Mouse (Mus musculus) liver, embryonic 14.5 days (tissue): Measurements from ENCODE around the gene Fbxo36. TPM values are rescaled to one million over a fixed set of nuclear protein-coding genes. Genes with fewer than 3 reads are reported as not detected.

Experiments
- ATAC-seq: fragments of 200-750 bp; cut with Nextera tagmentation; 2 replicates; pipeline ENCODE4 v1.8.0; 2017; ENCODE audit warnings: moderate number of reproducible peaks, mild to moderate bottlenecking, moderate library complexity; ENCODE audit not compliant: insufficient read depth
- DNase-seq, 3 experiments: peaks; one replicate each; pipeline ENCODE4 v3.0.0-alpha.2; 2012 to 2013; ENCODE audit warnings: low read depth in 3 of 3, low spot score in 3 of 3
- H3K27ac ChIP-seq: fragments of 300-500 bp; sonication (generic); 2 replicates; pipeline ENCODE4 v1.5.1; 2014; ENCODE audit warnings: moderate library complexity, mild to moderate bottlenecking, control low read depth, inconsistent platforms
- H3K27me3 ChIP-seq: fragments of 300-500 bp; sonication (generic); 2 replicates; pipeline ENCODE4 v1.6.1; 2014; ENCODE audit warnings: mild to moderate bottlenecking, low read length, moderate library complexity; ENCODE audit not compliant: control insufficient read depth, insufficient read depth
- H3K36me3 ChIP-seq: fragments of 300-500 bp; sonication (generic); replicated peaks from 2 replicates; pipeline ENCODE4 v1.6.1; 2014; ENCODE audit warnings: low read depth; ENCODE audit not compliant: control insufficient read depth, insufficient read depth
- H3K4me1 ChIP-seq, 2 experiments: fragments of 200-500 bp in 1 of 2; fragments of 300-500 bp in 1 of 2; sonication (generic) in 1 of 2; replicated peaks; 2 replicates each; pipeline ENCODE4 v1.6.1; 2012 to 2014; ENCODE audit warnings: antibody characterized with exemption in 1 of 2, inconsistent platforms in 1 of 2, low read length in 1 of 2; ENCODE audit not compliant: control insufficient read depth in 2 of 2, insufficient read depth in 2 of 2
- H3K4me2 ChIP-seq: fragments of 300-500 bp; sonication (generic); 2 replicates; pipeline ENCODE4 v1.6.1; 2014; ENCODE audit warnings: low read depth, mild to moderate bottlenecking, control low read depth, moderate library complexity
- H3K4me3 ChIP-seq, 2 experiments: fragments of 200-500 bp in 1 of 2; fragments of 300-500 bp in 1 of 2; sonication (generic) in 1 of 2; 2 replicates each; pipeline ENCODE4 v1.5.1; 2012 to 2014; ENCODE audit warnings: low read depth in 2 of 2, low read length in 2 of 2, mild to moderate bottlenecking in 2 of 2, control low read depth in 1 of 2, inconsistent platforms in 1 of 2, moderate library complexity in 1 of 2; ENCODE audit not compliant: insufficient read depth in 1 of 2
- H3K9ac ChIP-seq: fragments of 300-500 bp; sonication (generic); replicated peaks from 2 replicates; pipeline ENCODE4 v1.6.1; 2014; ENCODE audit warnings: mild to moderate bottlenecking, control low read depth, moderate library complexity
- H3K9me3 ChIP-seq: fragments of 300-500 bp; sonication (generic); 2 replicates; pipeline ENCODE4 v1.6.1; 2016; ENCODE audit warnings: low read length, mixed read lengths; ENCODE audit not compliant: control insufficient read depth
- CTCF ChIP-seq: IDR thresholded peaks from 2 replicates; pipeline ENCODE4 v1.5.1; 2016; ENCODE audit warnings: antibody characterized with exemption, low read depth, control low read depth
- EP300 ChIP-seq: IDR thresholded peaks from 2 replicates; pipeline ENCODE4 v1.6.1; 2016; ENCODE audit warnings: antibody characterized with exemption, low read depth
- WGBS: fragments of 180-500 bp; shearing (Covaris S2); extraction: QIAGEN DNeasy Blood & Tissue Kit; methylation state at CpG from one replicate; pipeline ENCODE4 v1.1.7; 2014; ENCODE audit not compliant: insufficient replicate concordance; 5-methylcytosine and 5-hydroxymethylcytosine counted together
- polyA plus RNA-seq, 2 experiments: library from polyadenylated mRNA; depleted of rRNA in 1 of 2; stranded (reverse) in 1 of 2; unstranded in 1 of 2; fragments of >200 nt; fragmentation: Nextera tagmentation in 1 of 2; extraction: Ambion mirVana in 1 of 2; gene quantifications; 2 replicates each; pipeline versions ENCODE4 v1.2.1 to v1.2.3; 2012 to 2014

Fbxo36 gene
- polyA plus RNA-seq, 2 experiments: 4.0 to 9.0 TPM

DNA sequence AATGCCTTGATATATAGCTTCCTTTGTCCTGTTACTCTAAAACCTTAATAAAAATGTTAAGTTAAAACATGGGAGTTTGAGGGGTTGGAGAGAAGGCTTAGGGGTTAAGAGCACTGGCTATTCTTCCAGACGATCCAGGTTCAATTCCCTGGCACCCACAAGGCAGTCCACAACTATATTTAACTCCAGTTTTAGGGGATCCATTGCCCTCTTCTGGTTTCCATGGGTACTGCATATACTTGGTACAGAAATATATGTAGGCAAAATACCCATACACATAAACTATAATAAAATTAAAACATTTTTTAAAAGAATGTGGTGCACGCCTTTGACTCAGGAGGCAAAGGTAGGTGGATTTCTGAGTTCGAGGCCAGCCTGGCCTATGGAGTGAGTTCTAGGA lies 45.5 kb downstream of the Fbxo36 start:
- no peak overlapping the region for H3K4me2 ChIP-seq
- no peak overlapping the region for H3K27ac ChIP-seq
- ATAC-seq: no peak
- H3K9ac ChIP-seq: no peak overlapping the region
- no peak overlapping the region for H3K4me3 ChIP-seq
- TF ChIP-seq CTCF (peak; percentile 33), EP300 (no peak)
- no peak for DNase-seq
- no peaks in the 10 kb centered on the region for H3K4me1 ChIP-seq
- no peaks in the 10 kb centered on the region for H3K27me3 ChIP-seq
- H3K9me3 ChIP-seq: no peaks in the 10 kb centered on the region
- H3K36me3 ChIP-seq: no peaks in the 10 kb centered on the region
- WGBS: 54% methylated on average over 3 of the region's 3 CpGs

- TF ChIP-seq CTCF: peak; percentile 53
- TF ChIP-seq EP300: no peak
- H3K4me1 ChIP-seq: no peaks in the 10 kb centered on the region
- H3K27me3 ChIP-seq: no peaks in the 10 kb centered on the region
- ATAC-seq (no peak), DNase-seq (no peak)
- no peaks in the 10 kb centered on the region for H3K36me3 ChIP-seq
- 62% methylated on average over 6 of the region's 6 CpGs for WGBS
- H3K9me3 ChIP-seq: no peaks in the 10 kb centered on the region
- H3K4me3 ChIP-seq: no peak overlapping the region
- H3K4me2 ChIP-seq: no peak overlapping the region
- no peak overlapping the region for H3K27ac ChIP-seq
- H3K9ac ChIP-seq: no peak overlapping the region
These were observed 46.3 kb downstream of the Fbxo36 start for GRCm38 (mm10) chr1:84885921-84886320.

DNA sequence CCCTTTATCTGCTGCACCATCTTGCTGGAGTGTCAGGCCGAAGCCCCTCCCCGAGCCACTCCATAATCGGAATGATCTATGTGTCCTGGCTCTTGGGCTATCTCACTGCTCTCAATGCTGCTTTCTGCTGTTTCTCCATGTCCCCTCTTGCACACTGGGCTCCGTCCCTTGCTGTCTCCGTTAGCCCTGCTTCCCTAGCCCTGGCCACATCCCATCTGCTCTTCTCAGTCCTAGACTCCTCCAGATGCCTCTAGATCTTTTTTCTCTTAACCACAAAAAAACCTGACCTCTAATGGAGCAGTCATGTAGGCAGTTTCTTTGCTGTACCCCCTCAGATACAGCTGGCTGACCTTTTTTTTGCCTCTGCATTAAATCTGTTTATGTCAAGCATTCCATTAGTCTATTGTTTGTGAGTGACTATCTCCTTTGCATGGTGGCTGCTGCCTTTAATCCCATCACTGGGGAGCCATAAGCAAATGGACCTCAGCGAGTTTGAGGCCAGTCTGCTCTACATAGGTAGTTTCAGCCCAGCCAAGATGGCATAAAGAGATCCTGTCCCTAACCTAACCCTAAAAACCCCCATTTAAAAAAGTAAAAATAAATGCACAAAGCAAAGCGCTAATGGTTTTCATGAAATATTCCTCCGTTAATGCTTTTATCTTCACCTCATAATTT lies 49.8 kb downstream of the Fbxo36 start:
- ATAC-seq (no peak), DNase-seq (no peak)
- H3K36me3 ChIP-seq: no peaks in the 10 kb centered on the region
- H3K9ac ChIP-seq: no peak overlapping the region
- TF ChIP-seq EP300 (no peak), CTCF (no peak)
- no peak overlapping the region for H3K27ac ChIP-seq
- WGBS: 57% methylated on average over 8 of the region's 8 CpGs
- H3K4me2 ChIP-seq: no peak overlapping the region
- H3K4me3 ChIP-seq: no peak overlapping the region
- no peaks in the 10 kb centered on the region for H3K27me3 ChIP-seq
- H3K9me3 ChIP-seq: no peaks in the 10 kb centered on the region
- H3K4me1 ChIP-seq: no peaks in the 10 kb centered on the region

DNA sequence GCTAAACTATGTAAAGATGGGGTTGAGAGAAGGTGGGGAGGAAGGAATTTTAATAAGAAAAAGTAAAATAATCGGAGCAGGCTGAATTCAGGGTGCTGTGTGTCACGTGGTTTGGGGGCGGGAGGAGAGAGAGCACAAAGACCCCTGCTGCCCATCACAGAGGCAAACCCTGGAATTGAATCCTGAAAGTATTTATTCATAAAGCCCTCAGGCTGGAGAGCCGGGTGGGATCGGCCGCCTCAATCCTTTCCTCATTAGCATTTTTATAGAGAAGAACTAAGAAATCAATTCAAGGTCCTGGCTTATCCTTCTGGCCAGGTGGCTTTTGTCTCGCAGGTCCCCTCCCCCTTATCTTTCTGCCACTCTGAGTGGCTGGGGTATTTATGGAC lies 50.4 kb downstream of the Fbxo36 start:
- Histone ChIP-seq H3K4me3 (no peak overlapping the region), H3K27me3 (no peaks in the 10 kb centered on the region), H3K27ac (no peak overlapping the region), H3K4me1 (no peaks in the 10 kb centered on the region), H3K36me3 (no peaks in the 10 kb centered on the region), H3K4me2 (no peak overlapping the region), H3K9ac (no peak overlapping the region), H3K9me3 (no peaks in the 10 kb centered on the region)
- 50% methylated on average over 7 of the region's 7 CpGs for WGBS
- TF ChIP-seq CTCF (no peak), EP300 (no peak)
- DNase-seq (no peak), ATAC-seq (no peak)

GRCm38 (mm10) chr1:84890503-84890902 lies 50.9 kb downstream of the Fbxo36 start:
- H3K9me3 ChIP-seq: no peaks in the 10 kb centered on the region
- WGBS: 61% methylated on average over 7 of the region's 7 CpGs
- H3K4me1 ChIP-seq: no peaks in the 10 kb centered on the region
- H3K36me3 ChIP-seq: no peaks in the 10 kb centered on the region
- DNase-seq (no peak), ATAC-seq (no peak)
- TF ChIP-seq EP300: no peak
- TF ChIP-seq CTCF: no peak
- no peaks in the 10 kb centered on the region for H3K27me3 ChIP-seq
- no peak overlapping the region for H3K4me2 ChIP-seq
- H3K27ac ChIP-seq: no peak overlapping the region
- H3K9ac ChIP-seq: no peak overlapping the region
- no peak overlapping the region for H3K4me3 ChIP-seq
